Mouse (Mus musculus) bone marrow, adult 2 months (tissue): ENCODE measurements around the gene Smagp. TPM values are rescaled to one million over a fixed set of nuclear protein-coding genes. Genes with fewer than 3 reads are reported as not detected.

Experiments
- H3K27ac ChIP-seq: fragments of 200-500 bp; 2 replicates; pipeline ENCODE4 v1.5.1; 2012; ENCODE audit warnings: low read depth, mild to moderate bottlenecking, control low read depth, inconsistent platforms, low read length; ENCODE audit not compliant: control insufficient read depth, poor library complexity, insufficient read depth
- H3K4me1 ChIP-seq: fragments of 200-500 bp; 2 replicates; pipeline ENCODE4 v1.6.1; 2011; ENCODE audit warnings: low read length; ENCODE audit not compliant: control insufficient read depth, insufficient read depth
- H3K4me3 ChIP-seq: fragments of 200-500 bp; replicated peaks from 2 replicates; pipeline ENCODE3; 2011; ENCODE audit warnings: mild to moderate bottlenecking, low read depth, low read length, control low read depth; ENCODE audit not compliant: control insufficient read depth
- CTCF ChIP-seq: fragments of 200-500 bp; IDR thresholded peaks from 2 replicates; pipeline ENCODE4 v1.5.1; 2011; ENCODE audit warnings: low read length, control low read depth; ENCODE audit not compliant: control insufficient read depth, insufficient read depth
- POLR2A ChIP-seq: fragments of 200-500 bp; IDR thresholded peaks from 2 replicates; pipeline ENCODE4 v1.6.1; 2011; ENCODE audit warnings: low read depth, mild to moderate bottlenecking, control low read depth, low read length, borderline replicate concordance; ENCODE audit not compliant: control insufficient read depth
- WGBS: fragments of 180-500 bp; shearing (Covaris S2); methylation state at CpG from one replicate; pipeline ENCODE4 v1.1.7; 2018; 5-methylcytosine and 5-hydroxymethylcytosine counted together
- polyA plus RNA-seq: library from polyadenylated mRNA; stranded (reverse); fragments of >200 nt; gene quantifications from 2 replicates; pipeline ENCODE4 v1.2.4, GENCODE M21; 2011; ENCODE audit warnings: low replicate concordance; ENCODE audit not compliant: missing spikeins, insufficient read depth, insufficient read length

The Smagp gene
- polyA plus RNA-seq, 1 experiment: 8.7 TPM

DNA sequence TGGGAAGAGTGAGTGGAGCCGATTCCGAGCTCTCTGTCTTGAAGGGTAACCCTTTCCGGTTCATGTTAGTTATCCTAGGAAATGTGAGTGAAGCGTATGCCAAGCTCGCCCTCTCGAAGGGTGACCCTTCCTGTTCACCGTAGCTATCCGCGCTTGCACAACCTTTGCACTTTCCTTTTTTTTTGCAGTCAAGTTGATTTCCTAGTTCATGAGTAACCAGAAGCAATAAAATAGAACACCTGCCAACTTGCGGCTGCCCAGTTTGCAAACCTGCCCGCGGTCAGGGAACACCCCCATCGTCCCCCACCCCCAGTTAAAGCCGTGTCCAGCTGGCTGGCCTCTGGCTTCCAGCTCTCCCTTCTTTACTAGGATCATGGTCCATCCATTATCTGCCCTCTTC, 42.3 kb upstream of the Smagp start:
- Histone ChIP-seq H3K27ac (peak overlapping the region; percentile 28), H3K4me3 (no peak overlapping the region), H3K4me1 (peaks cover 3% of the 10 kb centered on the region; the same call in 1 of the 2 replicates)
- 41% methylated on average over 14 of the region's 14 CpGs for WGBS
- no peak for TF ChIP-seq POLR2A
- TF ChIP-seq CTCF: no peak

GRCm38 (mm10) chr15:100678581-100678980, 41.8 kb upstream of the Smagp start:
- Histone ChIP-seq H3K27ac (peak overlapping the region; percentile 28), H3K4me3 (no peak overlapping the region), H3K4me1 (peaks cover 3% of the 10 kb centered on the region; the same call in 1 of the 2 replicates)
- TF ChIP-seq POLR2A (no peak), CTCF (no peak)
- WGBS: 44% methylated on average over 12 of the region's 12 CpGs

GRCm38 (mm10) chr15:100677675-100678074, 40.9 kb upstream of the Smagp start:
- WGBS: 46% methylated on average over 8 of the region's 8 CpGs
- H3K4me1 ChIP-seq: peaks cover 3% of the 10 kb centered on the region; the same call in 1 of the 2 replicates
- TF ChIP-seq CTCF: no peak
- TF ChIP-seq POLR2A: no peak
- no peak overlapping the region for H3K4me3 ChIP-seq
- H3K27ac ChIP-seq: no peak overlapping the region; the same call in 1 of the 2 replicates

GRCm38 (mm10) chr15:100676521-100676920, 39.8 kb upstream of the Smagp start:
- 62% methylated on average over 1 of the region's 1 CpGs for WGBS
- H3K4me1 ChIP-seq: peaks cover 3% of the 10 kb centered on the region; the same call in 1 of the 2 replicates

GRCm38 (mm10) chr15:100675486-100675885, 38.7 kb upstream of the Smagp start:
- Histone ChIP-seq H3K4me3 (no peak overlapping the region), H3K27ac (peak overlapping the region; percentile 34; the same call in 1 of the 2 replicates), H3K4me1 (peaks cover 3% of the 10 kb centered on the region; the same call in 1 of the 2 replicates)
- WGBS: 43% methylated on average over 3 of the region's 3 CpGs
- no peak for TF ChIP-seq CTCF
- no peak for TF ChIP-seq POLR2A

More at GRCm38 (mm10) chr15:100676521-100676920, 39.8 kb upstream of the Smagp start:
- H3K27ac ChIP-seq: no peak overlapping the region
- no peak for TF ChIP-seq CTCF
- no peak for TF ChIP-seq POLR2A
- no peak overlapping the region for H3K4me3 ChIP-seq

GRCm38 (mm10) chr15:100674566-100674965, 37.8 kb upstream of the Smagp start:
- Histone ChIP-seq H3K4me1 (peaks cover 4% of the 10 kb centered on the region; the same call in 1 of the 2 replicates), H3K4me3 (no peak overlapping the region), H3K27ac (peak overlapping the region; percentile 21)
- 61% methylated on average over 10 of the region's 10 CpGs for WGBS
- TF ChIP-seq POLR2A (no peak), CTCF (no peak)

- TF ChIP-seq POLR2A (no peak), CTCF (no peak)
- WGBS: 7% methylated on average over 12 of the region's 12 CpGs
- no peak overlapping the region for H3K4me3 ChIP-seq
- peak overlapping the region; percentile 74 for H3K27ac ChIP-seq
- peaks cover 6% of the 10 kb centered on the region; the same call in 1 of the 2 replicates for H3K4me1 ChIP-seq
Observed at GRCm38 (mm10) chr15:100673585-100674391, 37.0 kb upstream of the Smagp start.

GRCm38 (mm10) chr15:100670833-100671232, 34.1 kb upstream of the Smagp start:
- 85% methylated on average over 5 of the region's 5 CpGs for WGBS
- Histone ChIP-seq H3K4me3 (no peak overlapping the region), H3K4me1 (peaks cover 6% of the 10 kb centered on the region; the same call in 1 of the 2 replicates), H3K27ac (no peak overlapping the region)
- TF ChIP-seq POLR2A (no peak), CTCF (no peak)
